Mouse (Mus musculus): ENCODE data around the gene Kcnj14. TPM values are rescaled to one million over a fixed set of nuclear protein-coding genes. Genes with fewer than 3 reads are reported as not detected.

Gene Kcnj14
- polyA plus RNA-seq, 1 experiment from 2014 or later = 0.14 TPM

DNA sequence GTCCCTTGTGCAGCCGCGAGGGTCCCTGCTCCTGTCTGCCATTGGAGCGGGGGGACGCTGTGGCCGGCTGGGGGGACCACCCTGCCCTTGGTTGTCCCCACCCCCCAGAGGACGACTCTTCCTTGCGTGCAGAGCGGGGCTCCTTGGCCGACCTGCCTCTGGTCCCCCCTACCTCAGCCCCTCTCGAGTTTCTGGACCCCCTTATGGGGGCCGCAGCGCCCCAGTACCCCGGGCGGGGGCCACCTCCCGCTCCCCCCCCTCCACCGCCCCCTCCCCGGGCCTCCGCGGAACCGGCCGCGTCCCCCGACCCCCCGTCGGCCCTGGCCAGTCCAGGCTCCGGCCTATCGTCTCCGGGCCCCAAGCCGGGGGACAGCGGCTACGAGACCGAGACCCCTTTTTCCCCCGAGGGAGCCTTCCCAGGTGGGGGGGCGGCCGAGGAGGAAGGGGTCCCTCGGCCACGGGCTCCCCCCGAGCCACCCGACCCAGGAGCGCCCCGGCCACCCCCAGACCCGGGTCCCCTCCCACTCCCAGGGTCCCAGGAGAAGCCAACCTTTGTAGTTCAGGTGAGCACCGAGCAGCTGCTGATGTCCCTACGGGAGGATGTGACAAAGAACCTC is 30.5 kb downstream of the Kcnj14 start:
- H3K4me2 ChIP-seq (ENCODE audit: low read depth, low read length) = no peak overlapping the region
- H3K9me3 ChIP-seq (replicated peaks; ENCODE audit: control insufficient read depth, low read length) = no peaks in the 10 kb centered on the region
- H3K27ac ChIP-seq (ENCODE audit: low read length) = no peak overlapping the region
- no peaks in the 10 kb centered on the region for H3K36me3 ChIP-seq (ENCODE audit: control insufficient read depth, insufficient read depth)
- H3K4me1 ChIP-seq (ENCODE audit: control insufficient read depth, low read depth, low read length) = peaks cover 27% of the 10 kb centered on the region
- peaks cover 41% of the 10 kb centered on the region for H3K27me3 ChIP-seq (ENCODE audit: control insufficient read depth, insufficient read depth, low read depth, low read length)
- 69% methylated on average over 40 of the region's 44 CpGs for WGBS (ENCODE audit: insufficient replicate concordance)
- no peak overlapping the region for H3K4me3 ChIP-seq (ENCODE audit: low read depth, low read length)
- no peak for ATAC-seq (ENCODE audit: low read depth)
- H3K9ac ChIP-seq (ENCODE audit: low read depth, low read length) = no peak overlapping the region

DNA sequence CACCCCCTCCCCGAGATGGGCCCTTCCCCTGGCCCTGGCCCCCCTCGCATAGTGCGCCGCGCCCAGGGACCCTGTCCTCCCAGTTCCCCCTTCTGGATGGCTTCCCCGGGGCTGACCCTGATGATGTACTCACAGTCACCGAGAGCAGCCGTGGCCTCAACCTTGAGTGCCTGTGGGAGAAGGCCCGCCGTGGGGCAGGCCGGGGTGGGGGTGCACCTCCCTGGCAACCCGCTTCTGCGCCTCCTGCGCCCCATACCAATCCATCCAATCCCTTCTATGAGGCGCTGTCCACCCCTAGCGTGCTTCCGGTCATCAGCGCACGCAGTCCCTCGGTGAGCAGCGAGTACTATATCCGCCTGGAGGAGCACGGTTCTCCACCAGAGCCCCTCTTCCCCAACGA is 31.3 kb downstream of the Kcnj14 start:
- WGBS (ENCODE audit: insufficient replicate concordance) = 66% methylated on average over 24 of the region's 24 CpGs
- H3K27ac ChIP-seq (ENCODE audit: low read length) = no peak overlapping the region
- H3K4me3 ChIP-seq (ENCODE audit: low read depth, low read length) = no peak overlapping the region
- H3K9me3 ChIP-seq (replicated peaks; ENCODE audit: control insufficient read depth, low read length) = no peaks in the 10 kb centered on the region
- no peaks in the 10 kb centered on the region for H3K36me3 ChIP-seq (ENCODE audit: control insufficient read depth, insufficient read depth)
- H3K9ac ChIP-seq (ENCODE audit: low read depth, low read length) = no peak overlapping the region
- peaks cover 21% of the 10 kb centered on the region for H3K4me1 ChIP-seq (ENCODE audit: control insufficient read depth, low read depth, low read length)
- no peak for ATAC-seq (ENCODE audit: low read depth)
- H3K27me3 ChIP-seq (ENCODE audit: control insufficient read depth, insufficient read depth, low read depth, low read length) = peaks cover 33% of the 10 kb centered on the region
- H3K4me2 ChIP-seq (ENCODE audit: low read depth, low read length) = no peak overlapping the region

DNA sequence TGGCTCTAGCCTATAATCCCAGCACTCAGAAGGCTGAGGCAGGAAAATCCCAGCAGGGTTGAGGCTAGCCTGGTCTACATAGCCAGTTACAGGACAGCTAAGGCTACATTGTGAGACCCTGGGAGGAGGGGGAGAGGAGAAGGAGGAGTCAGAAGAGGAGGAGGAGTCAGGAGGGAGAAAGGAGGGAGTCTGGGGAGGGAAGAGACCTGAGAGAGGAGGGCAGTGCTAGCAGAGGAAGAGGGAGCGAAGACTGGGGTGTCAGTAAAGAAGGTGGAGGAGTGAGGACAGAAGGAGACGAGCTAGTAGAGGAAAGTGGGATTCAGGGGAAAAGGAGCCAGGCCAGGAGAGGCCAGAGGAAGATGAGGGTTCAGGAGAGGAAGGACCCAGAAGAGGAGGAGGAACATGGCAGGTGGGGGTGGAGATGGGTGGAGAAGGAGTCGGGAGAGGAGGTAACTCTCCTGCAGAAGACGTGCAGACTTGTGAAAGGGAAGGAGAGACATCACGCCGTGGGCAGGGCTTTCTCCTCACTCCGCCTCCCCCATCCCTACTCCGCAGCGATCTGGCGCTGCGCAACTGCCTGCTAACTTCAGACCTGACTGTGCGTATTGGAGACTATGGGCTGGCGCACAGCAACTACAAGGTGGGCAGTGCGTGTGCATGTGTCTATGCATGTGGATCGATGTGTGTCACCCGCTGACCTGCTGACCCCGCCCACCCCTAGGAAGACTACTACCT is 32.7 kb downstream of the Kcnj14 start:
- WGBS (ENCODE audit: insufficient replicate concordance) = 49% methylated on average over 17 of the region's 17 CpGs
- no peak for ATAC-seq (ENCODE audit: low read depth)
- no peak overlapping the region for H3K27ac ChIP-seq (ENCODE audit: low read length)
- H3K4me2 ChIP-seq (ENCODE audit: low read depth, low read length) = no peak overlapping the region
- peaks cover 8% of the 10 kb centered on the region for H3K4me1 ChIP-seq (ENCODE audit: control insufficient read depth, low read depth, low read length)
- peaks cover 32% of the 10 kb centered on the region for H3K27me3 ChIP-seq (ENCODE audit: control insufficient read depth, insufficient read depth, low read depth, low read length)
- no peak overlapping the region for H3K4me3 ChIP-seq (ENCODE audit: low read depth, low read length)
- H3K36me3 ChIP-seq (ENCODE audit: control insufficient read depth, insufficient read depth) = no peaks in the 10 kb centered on the region
- no peak overlapping the region for H3K9ac ChIP-seq (ENCODE audit: low read depth, low read length)
- H3K9me3 ChIP-seq (replicated peaks; ENCODE audit: control insufficient read depth, low read length) = no peaks in the 10 kb centered on the region

DNA sequence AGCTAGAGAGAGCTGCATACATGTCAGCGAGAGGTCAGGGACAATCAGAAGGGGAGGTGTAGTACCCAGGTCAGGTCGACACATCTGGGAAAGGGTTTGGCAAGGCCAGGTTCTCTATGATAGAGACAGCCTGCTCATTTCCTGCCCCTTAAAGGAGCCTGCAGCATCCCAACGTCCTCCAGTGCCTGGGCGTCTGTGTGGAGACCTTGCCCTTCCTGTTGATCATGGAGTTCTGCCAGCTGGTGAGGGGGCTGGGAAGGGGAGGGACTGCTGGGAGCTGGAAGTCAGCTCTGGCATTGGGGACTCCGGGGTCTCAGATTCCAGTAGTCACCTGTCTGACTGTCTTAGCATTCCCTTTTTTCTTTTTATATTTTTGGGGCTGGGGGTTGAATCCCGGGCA is 33.9 kb downstream of the Kcnj14 start:
- 29% methylated on average over 6 of the region's 6 CpGs for WGBS (ENCODE audit: insufficient replicate concordance)
- ATAC-seq (ENCODE audit: low read depth) = no peak
- Histone ChIP-seq H3K4me3 (ENCODE audit: low read depth, low read length) (no peak overlapping the region), H3K9ac (ENCODE audit: low read depth, low read length) (no peak overlapping the region), H3K4me2 (ENCODE audit: low read depth, low read length) (no peak overlapping the region), H3K27me3 (ENCODE audit: control insufficient read depth, insufficient read depth, low read depth, low read length) (peaks cover 38% of the 10 kb centered on the region), H3K9me3 (replicated peaks; ENCODE audit: control insufficient read depth, low read length) (no peaks in the 10 kb centered on the region), H3K36me3 (ENCODE audit: control insufficient read depth, insufficient read depth) (no peaks in the 10 kb centered on the region), H3K4me1 (ENCODE audit: control insufficient read depth, low read depth, low read length) (no peaks in the 10 kb centered on the region; the same call in 1 of the 2 replicates), H3K27ac (ENCODE audit: low read length) (no peak overlapping the region)

DNA sequence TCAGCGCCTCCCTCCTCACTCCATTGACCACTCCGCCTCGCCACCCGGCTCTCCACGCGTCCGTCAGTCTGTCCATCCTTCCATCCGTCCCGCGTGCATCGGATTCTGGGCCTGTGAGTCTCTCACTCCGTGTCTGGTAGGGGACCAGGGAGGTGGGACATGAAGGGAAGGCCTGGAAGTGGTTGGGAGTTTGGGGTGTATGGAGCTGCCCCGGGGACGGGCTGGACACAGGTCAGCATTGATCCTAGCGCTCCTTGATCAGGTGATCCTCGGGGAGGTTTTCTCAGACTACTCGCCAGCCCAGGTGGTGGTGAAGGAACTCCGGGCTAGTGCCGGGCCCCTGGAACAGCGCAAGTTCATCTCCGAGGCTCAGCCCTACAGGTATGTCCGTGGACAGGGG is 36.9 kb downstream of the Kcnj14 start:
- ATAC-seq (ENCODE audit: low read depth) = no peak
- Histone ChIP-seq H3K4me2 (ENCODE audit: low read depth, low read length) (no peak overlapping the region), H3K27ac (ENCODE audit: low read length) (no peak overlapping the region), H3K4me1 (ENCODE audit: control insufficient read depth, low read depth, low read length) (peaks cover 3% of the 10 kb centered on the region), H3K9ac (ENCODE audit: low read depth, low read length) (no peak overlapping the region), H3K27me3 (ENCODE audit: control insufficient read depth, insufficient read depth, low read depth, low read length) (peaks cover 53% of the 10 kb centered on the region), H3K36me3 (ENCODE audit: control insufficient read depth, insufficient read depth) (no peaks in the 10 kb centered on the region), H3K4me3 (ENCODE audit: low read depth, low read length) (no peak overlapping the region), H3K9me3 (replicated peaks; ENCODE audit: control insufficient read depth, low read length) (no peaks in the 10 kb centered on the region)
- 72% methylated on average over 22 of the region's 22 CpGs for WGBS (ENCODE audit: insufficient replicate concordance)

- Histone ChIP-seq H3K9me3 (replicated peaks; ENCODE audit: control insufficient read depth, low read length) (no peaks in the 10 kb centered on the region), H3K4me1 (ENCODE audit: control insufficient read depth, low read depth, low read length) (peaks cover 3% of the 10 kb centered on the region), H3K27me3 (ENCODE audit: control insufficient read depth, insufficient read depth, low read depth, low read length) (peaks cover 55% of the 10 kb centered on the region), H3K9ac (ENCODE audit: low read depth, low read length) (no peak overlapping the region), H3K4me2 (ENCODE audit: low read depth, low read length) (no peak overlapping the region), H3K27ac (ENCODE audit: low read length) (no peak overlapping the region), H3K36me3 (ENCODE audit: control insufficient read depth, insufficient read depth) (no peaks in the 10 kb centered on the region), H3K4me3 (ENCODE audit: low read depth, low read length) (no peak overlapping the region)
- peak; percentile 38; the same call in 1 of the 2 replicates for ATAC-seq (ENCODE audit: low read depth)
- 6% methylated on average over 17 of the region's 17 CpGs for WGBS (ENCODE audit: insufficient replicate concordance)
These were observed 37.7 kb downstream of the Kcnj14 start for GRCm38 (mm10) chr7:45786661-45787413.

DNA sequence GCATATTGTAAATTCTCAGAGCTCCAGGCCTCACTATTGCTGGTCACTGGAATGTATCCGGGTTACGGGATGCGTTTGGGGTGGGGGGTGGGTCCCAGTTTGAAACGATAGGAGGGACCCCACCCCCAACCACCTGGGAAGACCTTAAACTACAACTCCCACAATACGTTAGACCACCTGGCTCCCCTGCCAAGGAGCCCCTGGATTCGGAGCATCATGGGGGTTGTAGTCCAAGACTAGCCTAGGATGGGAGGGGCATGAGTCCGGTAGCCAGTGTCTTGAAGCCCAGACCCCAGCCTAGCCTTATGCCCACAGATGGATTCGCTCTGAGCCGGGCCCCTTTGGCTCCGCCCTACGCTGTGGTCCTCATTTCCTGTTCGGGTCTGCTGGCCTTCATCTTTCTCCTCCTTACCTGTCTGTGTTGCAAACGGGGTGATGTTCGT is 38.4 kb downstream of the Kcnj14 start:
- peaks cover 3% of the 10 kb centered on the region for H3K4me1 ChIP-seq (ENCODE audit: control insufficient read depth, low read depth, low read length)
- no peaks in the 10 kb centered on the region for H3K36me3 ChIP-seq (ENCODE audit: control insufficient read depth, insufficient read depth)
- WGBS (ENCODE audit: insufficient replicate concordance) = 3% methylated on average over 14 of the region's 14 CpGs
- no peak overlapping the region for H3K4me2 ChIP-seq (ENCODE audit: low read depth, low read length)
- H3K27ac ChIP-seq (ENCODE audit: low read length) = no peak overlapping the region
- no peak overlapping the region for H3K4me3 ChIP-seq (ENCODE audit: low read depth, low read length)
- no peaks in the 10 kb centered on the region for H3K9me3 ChIP-seq (replicated peaks; ENCODE audit: control insufficient read depth, low read length)
- peaks cover 55% of the 10 kb centered on the region for H3K27me3 ChIP-seq (ENCODE audit: control insufficient read depth, insufficient read depth, low read depth, low read length)
- ATAC-seq (ENCODE audit: low read depth) = no peak
- no peak overlapping the region for H3K9ac ChIP-seq (ENCODE audit: low read depth, low read length)

- Histone ChIP-seq H3K4me2 (ENCODE audit: low read depth, low read length) (no peak overlapping the region), H3K9me3 (replicated peaks; ENCODE audit: control insufficient read depth, low read length) (no peaks in the 10 kb centered on the region), H3K4me3 (ENCODE audit: low read depth, low read length) (peak overlapping the region; percentile 2; the same call in 1 of the 2 replicates), H3K4me1 (ENCODE audit: control insufficient read depth, low read depth, low read length) (peaks cover 3% of the 10 kb centered on the region), H3K27me3 (ENCODE audit: control insufficient read depth, insufficient read depth, low read depth, low read length) (peaks cover 55% of the 10 kb centered on the region), H3K36me3 (ENCODE audit: control insufficient read depth, insufficient read depth) (no peaks in the 10 kb centered on the region), H3K9ac (ENCODE audit: low read depth, low read length) (no peak overlapping the region), H3K27ac (ENCODE audit: low read length) (no peak overlapping the region)
- ATAC-seq (ENCODE audit: low read depth) = no peak
- under 1% methylated on average over 38 of the region's 42 CpGs for WGBS (ENCODE audit: insufficient replicate concordance)
These were observed 39.0 kb downstream of the Kcnj14 start for GRCm38 (mm10) chr7:45785388-45786135.

All from liver, embryonic 16.5 days (tissue).